Mouse (Mus musculus) adrenal gland, postnatal 25 days (tissue): ENCODE results near the gene Unc13a. TPM values are rescaled to one million over a fixed set of nuclear protein-coding genes. Genes with fewer than 3 reads are reported as not detected.
"Not testable (repeated sequence)": the region's sequence is repeated elsewhere in the genome, so short reads cannot be mapped to it uniquely, and the experiment has no call there.

Experiments
- DNase-seq: peaks from one replicate; pipeline ENCODE4 v3.0.0; 2021; ENCODE audit warnings: mixed read lengths
- long read RNA-seq: library from polyadenylated mRNA; stranded (forward); transcript quantifications from one replicate; pipeline ENCODE4 v2.0.0, GENCODE M21; 2021
- total RNA-seq: library from RNA; stranded (reverse); gene quantifications from 2 replicates; pipeline ENCODE4 v1.2.3, GENCODE M21; 2021

Unc13a gene
- total RNA-seq, result 8.3 and 8.4 TPM in 2 replicates
- long read RNA-seq, partial matches to known transcripts, result 0 of 4 reads
- long read RNA-seq, other reads (novel, unspliced or antisense), result 4 of 4 reads

- peak; percentile 93 for DNase-seq
These were observed at the start of gene Unc13a for GRCm38 (mm10) chr8:71671549-71671965. Gene Unc13a (minus strand): TSS chr8:71671757.

GRCm38 (mm10) chr8:71719928-71720457 is 48.4 kb upstream of the Unc13a start:
- DNase-seq, result no peak

- no peak for DNase-seq
These were observed 47.7 kb upstream of the Unc13a start for GRCm38 (mm10) chr8:71719218-71719617.

GRCm38 (mm10) chr8:71718252-71718651 is 46.7 kb upstream of the Unc13a start:
- no peak for DNase-seq

- DNase-seq, result no peak
These were observed 45.5 kb upstream of the Unc13a start for GRCm38 (mm10) chr8:71717096-71717495.

GRCm38 (mm10) chr8:71716561-71717053 is 45.0 kb upstream of the Unc13a start:
- no peak for DNase-seq

- DNase-seq, result no peak
These were observed 44.0 kb upstream of the Unc13a start for GRCm38 (mm10) chr8:71715531-71715930.

GRCm38 (mm10) chr8:71711574-71711973 is 40.0 kb upstream of the Unc13a start:
- DNase-seq, result no peak

- DNase-seq, result peak; percentile 80
These were observed 38.4 kb upstream of the Unc13a start for GRCm38 (mm10) chr8:71709800-71710446.

GRCm38 (mm10) chr8:71709134-71709799 is 37.7 kb upstream of the Unc13a start:
- no peak for DNase-seq

GRCm38 (mm10) chr8:71707874-71708273 is 36.3 kb upstream of the Unc13a start:
- peak; percentile 45 for DNase-seq

- not testable (repeated sequence) for DNase-seq
These were observed 31.8 kb upstream of the Unc13a start for GRCm38 (mm10) chr8:71703400-71703799.

GRCm38 (mm10) chr8:71702923-71703322 is 31.4 kb upstream of the Unc13a start:
- DNase-seq, result no peak

GRCm38 (mm10) chr8:71702087-71702432 is 30.5 kb upstream of the Unc13a start:
- DNase-seq, result no peak

- no peak for DNase-seq
These were observed 30.0 kb upstream of the Unc13a start, which contains the start of gene B3gnt3 for GRCm38 (mm10) chr8:71701414-71702086. Gene B3gnt3 (minus strand): TSS chr8:71701789.

- no peak for DNase-seq
These were observed 29.1 kb upstream of the Unc13a start for GRCm38 (mm10) chr8:71700493-71701269.

GRCm38 (mm10) chr8:71695456-71695855 is 23.9 kb upstream of the Unc13a start:
- DNase-seq, result not testable (repeated sequence)

GRCm38 (mm10) chr8:71693166-71694041 is 21.8 kb upstream of the Unc13a start:
- DNase-seq, result no peak

GRCm38 (mm10) chr8:71692509-71692908 is 21.0 kb upstream of the Unc13a start:
- DNase-seq, result no peak

GRCm38 (mm10) chr8:71689028-71689427 is 17.5 kb upstream of the Unc13a start, which contains the start of gene Insl3:
Gene Insl3 (plus strand): TSS chr8:71689214.
- no peak for DNase-seq

- no peak for DNase-seq
These were observed 16.1 kb upstream of the Unc13a start for GRCm38 (mm10) chr8:71687616-71688015.
